Mouse (Mus musculus) erythroblast, embryonic 14.5 days (primary cell): ENCODE measurements around the gene Atn1. TPM values are rescaled to one million over a fixed set of nuclear protein-coding genes. Genes with fewer than 3 reads are reported as not detected.

Source experiments
- H3K27me3 ChIP-seq: 2 replicates; pipeline ENCODE4 v1.6.1; 2012; ENCODE audit warnings: inconsistent platforms; ENCODE audit not compliant: control insufficient read depth
- H3K36me3 ChIP-seq: 2 replicates; pipeline ENCODE4 v1.6.1; 2012; ENCODE audit warnings: mild to moderate bottlenecking, inconsistent platforms; ENCODE audit not compliant: control insufficient read depth
- H3K4me1 ChIP-seq: 2 replicates; pipeline ENCODE4 v1.6.1; 2012; ENCODE audit warnings: inconsistent platforms; ENCODE audit not compliant: control insufficient read depth
- H3K4me3 ChIP-seq: replicated peaks from 2 replicates; pipeline ENCODE3; 2012; ENCODE audit warnings: moderate library complexity, mild to moderate bottlenecking, inconsistent platforms
- H3K9me3 ChIP-seq: 2 replicates; pipeline ENCODE4 v1.6.1; 2012; ENCODE audit warnings: low read length, inconsistent platforms, mixed read lengths; ENCODE audit not compliant: control insufficient read depth
- GATA1 ChIP-seq: IDR thresholded peaks from 2 replicates; pipeline ENCODE4 v1.6.1; 2012; ENCODE audit warnings: low read length, inconsistent platforms, mixed read lengths
- TAL1 ChIP-seq: IDR thresholded peaks from 3 replicates; pipeline ENCODE4 v1.6.1; 2012; ENCODE audit warnings: low read length, inconsistent platforms, mixed read lengths
- polyA plus RNA-seq: library from polyadenylated mRNA; stranded (reverse); fragments of >175 nt; gene quantifications from 2 replicates; pipeline ENCODE4 v1.2.3, GENCODE M21; 2012

The Atn1 gene
- polyA plus RNA-seq, 1 experiment, result 0.14 TPM

DNA sequence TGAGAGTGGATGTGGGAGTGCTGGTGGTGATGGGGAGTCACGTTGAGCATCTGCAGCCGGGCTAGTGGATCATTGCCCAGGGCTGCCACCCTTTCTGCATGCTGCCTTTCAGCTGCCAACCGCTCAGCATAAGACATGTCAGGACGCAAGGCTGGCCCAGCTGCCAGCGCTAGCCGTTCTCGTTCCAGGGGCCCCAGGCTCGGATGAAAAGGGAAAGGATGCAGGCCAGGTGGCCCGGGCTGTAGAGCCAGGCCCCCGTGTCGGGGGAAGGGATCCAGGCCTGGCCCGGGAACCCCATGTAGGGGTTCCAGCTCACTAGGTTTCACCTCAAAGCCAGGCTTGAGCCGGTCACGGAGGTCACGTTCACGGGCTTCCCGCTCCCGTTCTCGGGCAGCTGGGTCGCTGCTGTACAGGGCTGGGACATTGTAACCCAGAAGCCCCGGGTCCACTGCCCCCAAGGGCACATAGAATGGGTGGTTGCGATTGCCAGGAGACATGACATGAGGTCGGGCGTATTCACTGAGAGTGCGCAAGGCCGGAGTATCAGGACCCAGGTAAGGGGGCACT is 11.5 kb downstream of the Atn1 start:
- H3K4me1 ChIP-seq, result peaks cover 53% of the 10 kb centered on the region
- TF ChIP-seq TAL1 (no peak), GATA1 (no peak)
- peak overlapping the region; percentile 80 for H3K4me3 ChIP-seq
- no peaks in the 10 kb centered on the region; the same call in 1 of the 2 replicates for H3K27me3 ChIP-seq
- no peaks in the 10 kb centered on the region for H3K9me3 ChIP-seq
- H3K36me3 ChIP-seq, result peaks cover 3% of the 10 kb centered on the region; the same call in 1 of the 2 replicates

DNA sequence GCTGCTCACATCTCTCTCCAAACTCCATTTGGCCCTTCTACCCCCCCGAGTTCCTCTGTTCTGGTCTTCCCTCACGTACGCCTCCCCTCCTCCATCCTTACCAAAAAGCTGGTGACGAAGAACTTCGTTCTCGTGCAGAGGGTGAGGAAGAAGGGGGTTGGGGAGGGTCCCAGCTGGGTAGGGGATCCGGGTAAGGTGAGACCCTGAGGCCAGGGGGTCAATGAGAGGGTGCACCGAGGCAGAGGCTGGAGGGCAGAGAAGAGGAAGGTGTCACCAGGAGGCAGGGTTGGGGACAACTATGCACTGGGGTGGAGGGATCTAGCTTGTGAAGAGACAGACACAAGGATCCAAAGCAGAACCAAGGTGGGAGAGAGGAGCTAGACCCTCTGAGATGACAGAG is 12.7 kb downstream of the Atn1 start:
- Histone ChIP-seq H3K4me1 (peaks cover 65% of the 10 kb centered on the region), H3K9me3 (no peaks in the 10 kb centered on the region), H3K36me3 (peaks cover 3% of the 10 kb centered on the region; the same call in 1 of the 2 replicates), H3K27me3 (no peaks in the 10 kb centered on the region; the same call in 1 of the 2 replicates), H3K4me3 (no peak overlapping the region)
- TF ChIP-seq GATA1, result no peak
- TF ChIP-seq TAL1, result no peak

DNA sequence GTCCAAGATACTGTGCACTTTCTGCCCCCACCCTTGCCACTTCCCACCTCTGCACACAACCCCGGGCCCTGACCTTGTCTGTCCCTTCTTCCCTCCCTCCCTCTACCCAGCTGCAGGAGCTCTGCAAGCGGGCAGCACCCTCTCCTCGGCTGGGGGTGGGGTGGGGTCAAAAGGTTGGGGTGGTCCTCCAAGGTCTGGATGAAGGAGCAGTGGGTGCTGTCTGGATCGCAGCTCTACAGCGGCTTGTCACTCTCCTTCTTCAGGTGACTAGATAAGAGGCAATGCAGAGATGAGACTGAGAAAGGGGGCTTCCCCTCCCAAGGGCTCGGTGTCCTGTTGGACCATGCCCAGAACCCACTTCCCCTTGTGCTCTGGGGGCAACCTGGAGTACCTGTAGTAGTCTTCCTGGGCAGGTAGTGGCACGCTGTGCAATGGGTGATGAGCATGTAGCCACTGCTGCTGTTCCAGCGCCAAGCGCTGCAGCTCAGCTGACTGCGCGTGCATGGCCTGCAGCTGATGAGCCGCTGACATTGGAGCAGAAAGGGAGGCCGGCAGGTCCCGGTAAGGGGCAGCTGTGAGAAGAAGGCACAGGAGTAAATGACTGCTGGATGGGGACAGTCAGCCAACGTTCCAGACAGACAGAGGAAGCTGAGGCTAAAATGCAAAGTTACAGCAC is 13.3 kb downstream of the Atn1 start:
- Histone ChIP-seq H3K27me3 (no peaks in the 10 kb centered on the region; the same call in 1 of the 2 replicates), H3K36me3 (peaks cover 3% of the 10 kb centered on the region; the same call in 1 of the 2 replicates), H3K4me1 (peaks cover 70% of the 10 kb centered on the region), H3K4me3 (no peak overlapping the region), H3K9me3 (no peaks in the 10 kb centered on the region)
- TF ChIP-seq TAL1 (no peak), GATA1 (no peak)

- peaks cover 67% of the 10 kb centered on the region for H3K4me1 ChIP-seq
- no peaks in the 10 kb centered on the region for H3K9me3 ChIP-seq
- TF ChIP-seq GATA1, result no peak
- H3K27me3 ChIP-seq, result no peaks in the 10 kb centered on the region; the same call in 1 of the 2 replicates
- H3K36me3 ChIP-seq, result no peaks in the 10 kb centered on the region; the same call in 1 of the 2 replicates
- peak overlapping the region; percentile 75 for H3K4me3 ChIP-seq
These were observed 14.5 kb downstream of the Atn1 start for GRCm38 (mm10) chr6:124741842-124742241.

DNA sequence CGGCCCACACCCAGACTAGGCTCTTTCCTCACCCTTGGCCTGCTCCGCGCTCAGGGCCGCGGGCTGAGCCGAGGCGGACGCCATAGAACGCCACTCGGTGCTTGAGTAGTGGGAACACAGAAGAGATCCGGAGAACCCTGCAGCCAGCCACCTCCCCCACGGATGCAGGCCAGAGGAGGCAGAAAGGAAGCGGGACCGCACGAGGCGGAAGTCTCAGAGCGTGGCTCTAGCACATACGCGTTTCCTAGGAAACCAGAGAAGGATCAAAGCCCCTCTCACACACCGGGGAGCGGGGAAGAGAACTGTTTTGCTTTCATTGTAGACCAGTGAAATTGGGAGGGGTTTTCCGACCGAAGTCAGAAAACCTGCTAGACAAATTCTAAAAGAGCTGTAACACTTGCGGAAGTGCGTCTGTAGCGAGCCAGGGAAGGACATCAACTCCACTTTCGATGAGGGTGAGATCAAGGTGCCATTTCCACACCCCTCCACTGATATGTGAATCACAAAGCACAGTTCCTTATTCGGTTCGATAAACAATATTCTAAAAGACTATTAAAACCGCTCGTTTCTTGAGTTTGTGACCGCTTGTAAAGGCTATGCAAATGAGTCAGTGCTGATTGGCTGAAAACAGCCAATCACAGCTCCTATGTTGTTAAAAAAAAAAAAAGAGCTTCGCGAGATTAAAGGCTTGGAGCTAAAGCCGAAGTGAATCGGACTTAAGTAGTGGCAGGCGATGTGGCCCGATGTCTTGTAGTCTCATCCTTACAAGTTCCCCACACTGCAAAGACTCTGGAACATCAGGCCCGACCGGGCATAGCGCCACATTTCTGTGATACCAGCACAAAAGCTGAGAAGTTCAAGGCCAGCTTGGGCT is 15.2 kb downstream of the Atn1 start, which contains the start of gene Grcc10:
Gene Grcc10, minus strand, starts transcription at position 487 of the 874 bp plus-strand sequence.
- H3K4me3 ChIP-seq, result peak within 1 kb of the TSS; percentile 75
- H3K27me3 ChIP-seq, result no peaks in the 10 kb centered on the region
- H3K4me1 ChIP-seq, result peaks cover 60% of the 10 kb centered on the region
- no peaks in the 10 kb centered on the region for H3K9me3 ChIP-seq
- H3K36me3 ChIP-seq, result no peaks in the 10 kb centered on the region; the same call in 1 of the 2 replicates
- TF ChIP-seq TAL1 (no peak), GATA1 (no peak)

GRCm38 (mm10) chr6:124740211-124740887 is 16.0 kb downstream of the Atn1 start:
- H3K27me3 ChIP-seq, result no peaks in the 10 kb centered on the region
- no peaks in the 10 kb centered on the region; the same call in 1 of the 2 replicates for H3K36me3 ChIP-seq
- H3K4me3 ChIP-seq, result peak overlapping the region; percentile 75
- TF ChIP-seq TAL1, result no peak
- TF ChIP-seq GATA1, result no peak
- no peaks in the 10 kb centered on the region for H3K9me3 ChIP-seq
- peaks cover 52% of the 10 kb centered on the region for H3K4me1 ChIP-seq

DNA sequence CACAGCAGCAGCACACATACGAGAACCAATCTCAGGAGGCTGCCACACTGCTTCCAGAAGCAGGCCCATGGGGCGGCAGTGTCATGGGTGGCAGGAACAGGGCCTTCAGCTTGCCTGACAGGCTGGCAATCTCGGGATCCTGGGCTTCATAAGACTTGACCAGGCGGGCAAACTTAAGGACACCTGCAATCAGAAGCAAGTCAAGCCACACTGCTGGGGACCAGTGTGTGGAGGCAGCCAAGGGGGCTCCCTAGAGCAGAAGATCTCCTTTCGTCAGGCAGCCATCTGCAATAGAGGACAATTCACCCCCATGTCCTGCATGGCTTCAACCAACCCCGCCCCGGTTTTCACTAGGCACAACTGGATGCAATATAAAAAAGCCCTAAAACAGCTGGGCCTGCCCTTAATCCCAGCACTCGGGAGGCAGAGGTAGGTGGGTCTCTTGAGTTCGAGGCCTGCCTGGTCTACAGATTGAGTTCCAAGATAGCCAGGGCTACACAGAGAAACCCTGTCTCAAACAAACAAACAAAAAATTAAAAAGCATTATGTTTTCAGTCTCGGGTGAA is 17.0 kb downstream of the Atn1 start:
- no peak overlapping the region for H3K4me3 ChIP-seq
- no peaks in the 10 kb centered on the region for H3K27me3 ChIP-seq
- H3K9me3 ChIP-seq, result no peaks in the 10 kb centered on the region
- TF ChIP-seq GATA1 (no peak), TAL1 (no peak)
- H3K36me3 ChIP-seq, result no peaks in the 10 kb centered on the region; the same call in 1 of the 2 replicates
- peaks cover 42% of the 10 kb centered on the region for H3K4me1 ChIP-seq

- H3K4me3 ChIP-seq, result no peak within 1 kb of the TSS
These were observed 17.8 kb downstream of the Atn1 start, which contains the start of gene Ptpn6 for GRCm38 (mm10) chr6:124738511-124739023. Gene Ptpn6, minus strand, starts transcription at chr6:124738714.

More at GRCm38 (mm10) chr6:124738511-124739023, 17.8 kb downstream of the Atn1 start, which contains the start of gene Ptpn6:
- Histone ChIP-seq H3K9me3 (no peaks in the 10 kb centered on the region), H3K4me1 (peaks cover 43% of the 10 kb centered on the region), H3K27me3 (no peaks in the 10 kb centered on the region), H3K36me3 (no peaks in the 10 kb centered on the region; the same call in 1 of the 2 replicates)
- TF ChIP-seq TAL1, result no peak
- no peak for TF ChIP-seq GATA1
